Mouse (Mus musculus) C2C12 (cell line): Measurements from ENCODE around the gene Spns1.

Source experiments
- CTCF ChIP-seq: IDR thresholded peaks from one replicate; pipeline ENCODE4 v1.5.1; 2011; ENCODE audit not compliant: control insufficient read depth, insufficient read depth, insufficient read length
- MYOD1 ChIP-seq: IDR thresholded peaks from one replicate; pipeline ENCODE4 v1.6.1; 2011; ENCODE audit warnings: low read depth; ENCODE audit not compliant: control insufficient read depth, insufficient read length

DNA sequence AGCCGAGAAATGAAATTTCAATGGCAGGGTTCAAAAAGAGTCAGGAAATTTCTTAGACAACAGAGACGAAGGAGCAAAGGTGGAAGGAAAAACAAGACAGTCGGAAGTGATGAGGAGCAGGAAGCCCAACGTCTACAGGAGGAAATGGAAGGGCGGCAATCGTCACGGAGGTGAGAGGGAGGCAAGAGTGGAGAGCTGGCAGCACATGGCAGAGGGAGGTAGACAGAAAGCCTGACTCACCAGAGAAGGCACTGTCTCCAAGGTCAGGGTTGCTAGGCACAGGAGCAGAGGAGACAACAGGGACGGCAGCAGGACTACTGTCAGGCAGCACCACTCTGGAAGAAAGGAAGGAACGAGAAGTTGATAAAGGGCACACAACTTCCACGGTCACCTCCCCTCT is 9.6 kb downstream of the Spns1 start:
- TF ChIP-seq CTCF, result no peak
- TF ChIP-seq MYOD1, result no peak
